In genomic region chr11:61305377-61305776, GRCm38 (mm10) we compare ENCODE assay signal across 1 mouse cellular context.
TF ChIP-seq lines count a peak whose summit lies in the region.

No protein-coding gene starts in this region.

TF ChIP-seq in MEL, 35 proteins besides CTCF, POLR2A, EP300 and RAD21 (continued from another document):
- TF ChIP-seq NRF1 (IDR thresholded peaks at IDR 0.05; ENCODE audit: insufficient read depth, low read depth, low read length, poor library complexity, severe bottlenecking) (no peak), HCFC1 (IDR thresholded peaks at IDR 0.05; ENCODE audit: low read depth, low read length) (no peak), TBP (IDR thresholded peaks at IDR 0.05; ENCODE audit: low read depth, low read length) (0 out of 2 replicates have a peak, but pooled peaks have one; percentile 13), TAL1 (IDR thresholded peaks at IDR 0.05; ENCODE audit: low read length) (no peak), BHLHE40 (IDR thresholded peaks at IDR 0.05; ENCODE audit: borderline replicate concordance, low read depth, low read length) (no peak), UBTF (IDR thresholded peaks at IDR 0.05; ENCODE audit: borderline replicate concordance, insufficient read depth, low read depth, low read length) (no peak), CHD2 (IDR thresholded peaks at IDR 0.05; ENCODE audit: low read length) (no peak), USF2 (IDR thresholded peaks at IDR 0.05; ENCODE audit: borderline replicate concordance in 1 of 2, insufficient read depth in 1 of 2, low read depth in 1 of 2, low read length in 2 of 2) (no peak), SIN3A (IDR thresholded peaks at IDR 0.05; ENCODE audit: low read length) (peak; percentile 49; the same call in 1 of the 2 replicates), RCOR1 (IDR thresholded peaks at IDR 0.05; ENCODE audit: low read depth, low read length) (no peak), JUND (IDR thresholded peaks at IDR 0.05; ENCODE audit: low read depth, low read length) (no peak), MEF2A (IDR thresholded peaks at IDR 0.05; ENCODE audit: extremely low read depth, insufficient replicate concordance, low read depth, low read length, poor library complexity, severe bottlenecking) (no peak), E2F4 (IDR thresholded peaks at IDR 0.05; ENCODE audit: borderline replicate concordance, low read depth, low read length) (no peak)
TF ChIP-seq in MEL: peak in this region for 9.
